In the genomic region with DNA sequence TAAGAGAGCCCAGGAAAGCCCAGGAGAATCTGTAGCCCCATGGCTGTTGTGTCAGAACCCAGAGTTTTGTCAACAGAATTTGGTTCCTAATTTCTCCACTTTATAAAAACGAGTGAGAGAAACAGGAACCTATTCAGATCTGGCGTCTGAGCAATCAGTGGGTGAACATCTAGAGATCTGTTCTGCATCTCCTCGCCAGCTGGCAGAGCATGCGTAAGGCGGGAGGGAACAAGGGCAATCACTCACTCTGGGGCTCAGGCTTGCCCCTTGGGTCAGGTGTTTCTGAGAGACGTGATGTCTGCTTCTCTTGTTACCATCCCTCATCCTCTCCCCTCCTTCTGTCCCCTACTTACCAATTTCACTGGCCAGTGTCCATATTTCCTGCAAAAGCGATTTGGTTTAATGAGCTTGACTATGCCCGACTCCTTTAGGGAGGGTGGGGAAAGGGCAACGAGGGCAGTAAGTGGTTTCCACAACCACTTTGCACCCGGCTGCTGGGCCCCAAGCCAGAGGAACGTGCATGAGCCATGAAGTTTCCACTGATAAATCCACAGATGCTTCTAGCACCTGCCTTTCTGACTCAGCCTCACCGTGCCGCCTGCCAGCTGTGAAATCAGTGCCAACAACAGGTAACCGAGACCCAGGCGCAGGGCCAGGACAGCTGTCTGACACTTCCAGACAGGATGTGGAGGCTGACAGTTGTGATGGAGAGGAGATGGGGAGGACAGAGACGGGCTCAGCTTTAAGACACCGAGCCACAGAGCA, we compare ENCODE assay signal across 9 mouse cellular contexts. TPM values are rescaled to one million over a fixed set of nuclear protein-coding genes. Genes with fewer than 3 reads are reported as not detected.
DNase-seq lines count a peak whose midpoint lies in the region; ATAC-seq lines count a peak whose summit lies in the region.
"Had no signal": no experiment of that assay in that cellular context is flagged by ENCODE, and none has a peak within 500 bp of the region (broad histone marks: within the 10 kb centered on the region; RNA-seq: fewer than 3 reads in every experiment).

No protein-coding gene starts in this region.

- peaks cover 17% of the 10 kb centered on the region for H3K4me1 ChIP-seq in limb, embryonic 12.5 days (replicated peaks)
- peaks cover 11% of the 10 kb centered on the region for H3K4me1 ChIP-seq in limb, embryonic 10.5 days

- WGBS in limb, embryonic 12.5 days: 59% methylated on average over 17 of the region's 17 CpGs
- 63% methylated on average over 17 of the region's 17 CpGs for WGBS in limb, embryonic 10.5 days
- 20% methylated on average over 17 of the region's 17 CpGs for WGBS in macrophage (ENCODE audit: missing documents)

- no peaks in the 10 kb centered on the region for H3K79me2 ChIP-seq in macrophage (ENCODE audit: inconsistent target)

- no peaks in the 10 kb centered on the region for H3K9me3 ChIP-seq in limb, embryonic 12.5 days
- no peaks in the 10 kb centered on the region for H3K9me3 ChIP-seq in limb, embryonic 10.5 days (replicated peaks)
- H3K9me3 ChIP-seq: midbrain, embryonic 12.5 days had no signal

- no peak for DNase-seq in limb, embryonic 10.5 days (ENCODE audit: low spot score)
- peak; percentile 71 for DNase-seq in gastrocnemius, adult 18-20 months (ENCODE audit: low spot score)
- peak; percentile 41 to 74 for DNase-seq in kidney, postnatal 25 days
- no peak for DNase-seq in frontal cortex, postnatal 14 days (ENCODE audit: low spot score in 2 of 2)
- no peak for DNase-seq in cerebellum, adult 9-11 months
- DNase-seq in embryo, embryonic 10 days (ENCODE audit: low spot score): no peak

- 0 out of 2 replicates have a peak overlapping the region, but pooled peaks have one; percentile 24 for H3K9ac ChIP-seq in limb, embryonic 12.5 days (replicated peaks)
- H3K9ac ChIP-seq: midbrain, embryonic 12.5 days had no signal

- H3K27ac ChIP-seq in limb, embryonic 12.5 days: no peak overlapping the region
- no peak overlapping the region for H3K27ac ChIP-seq in limb, embryonic 10.5 days
- H3K27ac ChIP-seq in macrophage: peak overlapping the region; percentile 48
- H3K27ac ChIP-seq: midbrain, embryonic 12.5 days had no signal

- ATAC-seq in limb, embryonic 12.5 days (ENCODE audit: insufficient number of reproducible peaks, insufficient read depth, low FRiP score, low TSS enrichment, low read depth): no peak

- H3K4me3 ChIP-seq in limb, embryonic 12.5 days (replicated peaks): no peak overlapping the region
- no peak overlapping the region for H3K4me3 ChIP-seq in limb, embryonic 10.5 days
- no peak overlapping the region for H3K4me3 ChIP-seq in macrophage (ENCODE audit: inconsistent target)
- H3K4me3 ChIP-seq: midbrain, embryonic 12.5 days had no signal

- peaks cover 52% of the 10 kb centered on the region for H3K27me3 ChIP-seq in limb, embryonic 12.5 days
- H3K27me3 ChIP-seq in limb, embryonic 10.5 days (ENCODE audit: low read depth, poor library complexity, severe bottlenecking): peaks cover 49% of the 10 kb centered on the region

- H3K4me2 ChIP-seq in limb, embryonic 12.5 days: no peak overlapping the region
- H3K4me2 ChIP-seq: midbrain, embryonic 12.5 days had no signal

- no peaks in the 10 kb centered on the region for H3K36me3 ChIP-seq in limb, embryonic 12.5 days
- H3K36me3 ChIP-seq in limb, embryonic 10.5 days: no peaks in the 10 kb centered on the region
- H3K36me3 ChIP-seq in macrophage (ENCODE audit: inconsistent target): no peaks in the 10 kb centered on the region
- H3K36me3 ChIP-seq: midbrain, embryonic 12.5 days had no signal

RNA-seq across cellular contexts. Expression of gene Gfra4, which starts 5.5 kb away (rescaled TPM):
- 16.3 and 18.8 TPM in 2 replicates for polyA plus RNA-seq in limb, embryonic 12.5 days (2016; fragmentation: Nextera tagmentation; extraction: Ambion mirVana)
- polyA plus RNA-seq in limb, embryonic 10.5 days (2016; fragmentation: Nextera tagmentation; extraction: Ambion mirVana): 7.1 and 10.1 TPM in 2 replicates
- 1 to 10 TPM; 1.8 to 1.9 TPM for total RNA-seq in gastrocnemius, adult 18-20 months (2021)
- 1 to 10 TPM in 6 of 26 experiments, under 1 TPM in 6, not detected in 14; 0.49 to 4.6 (median 1.0) TPM for total RNA-seq in macrophage (2018; cell fraction: chromatin; rRNA removed)
- total RNA-seq in macrophage (2018; cell fraction: cytosol; rRNA removed): 1 to 10 TPM in 13 of 26 experiments, under 1 TPM in 13; 0.12 to 3.4 (median 1.1) TPM
- 1 to 10 TPM in 7 of 26 experiments, under 1 TPM in 11, not detected in 8; 0.34 to 9.5 (median 0.81) TPM for total RNA-seq in macrophage (2018; cell fraction: nucleus; rRNA removed)
- polyA plus RNA-seq in macrophage (2018): 1.2 to 7.8 TPM (median 2.4 TPM) in 3 replicates

RNA-seq across cellular contexts. Expression of gene Adam33, which starts 26.2 kb away (rescaled TPM):
- polyA plus RNA-seq in limb, embryonic 12.5 days (2016; fragmentation: Nextera tagmentation; extraction: Ambion mirVana): 5.2 and 8.5 TPM in 2 replicates
- 0.38 and 0.48 TPM in 2 replicates for polyA plus RNA-seq in limb, embryonic 10.5 days (2016; fragmentation: Nextera tagmentation; extraction: Ambion mirVana)
- 1 to 10 TPM; 1.3 to 1.9 TPM for total RNA-seq in gastrocnemius, adult 18-20 months (2021)
- 100 to 1,000 TPM in 24 of 26 experiments, 10 to 100 TPM in 2; 65.5 to 328 (median 214) TPM for total RNA-seq in macrophage (2018; cell fraction: chromatin; rRNA removed)
- 10 to 100 TPM in 4 of 26 experiments, 1 to 10 TPM in 22; 2.0 to 13.6 (median 4.9) TPM for total RNA-seq in macrophage (2018; cell fraction: cytosol; rRNA removed)
- total RNA-seq in macrophage (2018; cell fraction: nucleus; rRNA removed): 100 to 1,000 TPM in 16 of 26 experiments, 10 to 100 TPM in 10; 30.0 to 258 (median 124) TPM
- polyA plus RNA-seq in macrophage (2018): 5.1 to 26.4 TPM (median 5.5 TPM) in 3 replicates

RNA-seq across cellular contexts. Expression of gene Siglec1, which starts 49.2 kb away (rescaled TPM):
- 0.13 and 0.14 TPM in 2 replicates for polyA plus RNA-seq in limb, embryonic 12.5 days (2016; fragmentation: Nextera tagmentation; extraction: Ambion mirVana)
- polyA plus RNA-seq in limb, embryonic 10.5 days (2016; fragmentation: Nextera tagmentation; extraction: Ambion mirVana): 0.09 and 0.10 TPM in 2 replicates
- total RNA-seq in gastrocnemius, adult 18-20 months (2021): under 1 TPM; 0.59 to 0.71 TPM
- 100 to 1,000 TPM in 19 of 26 experiments, 10 to 100 TPM in 7; 15.9 to 534 (median 152) TPM for total RNA-seq in macrophage (2018; cell fraction: chromatin; rRNA removed)
- 100 to 1,000 TPM in 12 of 26 experiments, 10 to 100 TPM in 14; 43.7 to 224 (median 98.7) TPM for total RNA-seq in macrophage (2018; cell fraction: cytosol; rRNA removed)
- 100 to 1,000 TPM in 23 of 26 experiments, 10 to 100 TPM in 3; 41.8 to 676 (median 240) TPM for total RNA-seq in macrophage (2018; cell fraction: nucleus; rRNA removed)
- 63.7 to 152 TPM (median 102 TPM) in 3 replicates for polyA plus RNA-seq in macrophage (2018)

Comparison
In these comparisons a context has a peak if more than half of its experiments do, and no peak if none do; other contexts are left out.
1. DNase-seq: peak in gastrocnemius, adult 18-20 months (single experiment) and kidney, postnatal 25 days (2 of 2); none in limb, embryonic 10.5 days (single experiment), frontal cortex, postnatal 14 days (0 of 2), cerebellum, adult 9-11 months (single experiment) and embryo, embryonic 10 days (single experiment).
2. RNA of gene Siglec1, which starts 49.2 kb away (polyA plus RNA-seq): 63.7 to 152 TPM in macrophage; 0.13 to 0.14 TPM in limb, embryonic 12.5 days and 0.09 to 0.10 TPM in limb, embryonic 10.5 days; every median in the first group is over 10 times any median in the second.